Mouse (Mus musculus) liver, adult (tissue): ENCODE measurements around the gene Adamtsl1.

Source experiments
- GATA4 ChIP-seq: IDR thresholded peaks from 2 replicates; pipeline ENCODE4 v1.6.1; 2014; ENCODE audit warnings: mild to moderate bottlenecking, low read length; ENCODE audit not compliant: insufficient replicate concordance

Adamtsl1 gene

DNA sequence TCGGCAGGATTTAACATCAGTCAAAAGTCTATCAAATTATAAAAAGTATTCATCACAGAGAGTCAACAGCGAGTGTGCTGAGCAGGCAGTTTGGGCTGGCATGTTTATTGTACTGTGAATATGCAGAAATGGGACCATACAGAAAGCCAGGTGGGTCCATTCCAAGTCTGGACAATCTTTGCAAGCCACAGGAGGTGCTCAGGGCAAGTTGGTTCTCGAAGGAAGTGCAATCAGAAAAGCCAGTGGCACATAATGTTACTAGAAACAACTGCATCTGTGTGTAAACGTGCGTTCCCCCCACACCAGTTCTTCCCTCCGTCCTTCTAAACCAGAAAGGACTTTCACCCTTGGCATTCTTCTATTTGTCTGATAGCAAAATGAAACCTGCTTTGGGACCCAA, 515.5 kb downstream of the Adamtsl1 start:
- TF ChIP-seq GATA4: no peak

GRCm38 (mm10) chr4:86030208-86030607, 516.2 kb downstream of the Adamtsl1 start:
- no peak for TF ChIP-seq GATA4

- no peak for TF ChIP-seq GATA4
Measured at GRCm38 (mm10) chr4:86031041-86031440, 517.1 kb downstream of the Adamtsl1 start.

- no peak for TF ChIP-seq GATA4
Measured at GRCm38 (mm10) chr4:86040921-86041320, 526.9 kb downstream of the Adamtsl1 start.

DNA sequence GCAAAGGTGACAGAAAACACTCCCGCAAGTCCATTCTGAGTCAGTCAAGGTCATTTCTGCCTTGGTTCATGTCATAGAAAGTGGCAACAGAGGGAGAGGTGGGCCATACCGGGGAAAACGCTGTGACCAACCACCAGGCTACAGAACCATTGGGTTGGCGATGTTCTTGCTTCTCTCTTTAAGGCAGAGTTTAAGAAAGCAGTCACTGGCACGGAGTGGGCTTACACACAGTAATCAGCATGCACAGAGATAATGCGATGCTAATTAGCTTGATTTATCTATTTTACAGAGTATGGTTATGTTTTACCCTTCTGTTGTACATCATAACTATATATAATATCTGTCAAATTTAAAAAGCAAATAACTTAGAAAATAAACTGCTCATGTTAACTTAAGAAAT, 531.5 kb downstream of the Adamtsl1 start:
- TF ChIP-seq GATA4: no peak

GRCm38 (mm10) chr4:86045876-86046275, 531.9 kb downstream of the Adamtsl1 start:
- no peak for TF ChIP-seq GATA4

GRCm38 (mm10) chr4:86046881-86047280, 532.9 kb downstream of the Adamtsl1 start:
- no peak for TF ChIP-seq GATA4

DNA sequence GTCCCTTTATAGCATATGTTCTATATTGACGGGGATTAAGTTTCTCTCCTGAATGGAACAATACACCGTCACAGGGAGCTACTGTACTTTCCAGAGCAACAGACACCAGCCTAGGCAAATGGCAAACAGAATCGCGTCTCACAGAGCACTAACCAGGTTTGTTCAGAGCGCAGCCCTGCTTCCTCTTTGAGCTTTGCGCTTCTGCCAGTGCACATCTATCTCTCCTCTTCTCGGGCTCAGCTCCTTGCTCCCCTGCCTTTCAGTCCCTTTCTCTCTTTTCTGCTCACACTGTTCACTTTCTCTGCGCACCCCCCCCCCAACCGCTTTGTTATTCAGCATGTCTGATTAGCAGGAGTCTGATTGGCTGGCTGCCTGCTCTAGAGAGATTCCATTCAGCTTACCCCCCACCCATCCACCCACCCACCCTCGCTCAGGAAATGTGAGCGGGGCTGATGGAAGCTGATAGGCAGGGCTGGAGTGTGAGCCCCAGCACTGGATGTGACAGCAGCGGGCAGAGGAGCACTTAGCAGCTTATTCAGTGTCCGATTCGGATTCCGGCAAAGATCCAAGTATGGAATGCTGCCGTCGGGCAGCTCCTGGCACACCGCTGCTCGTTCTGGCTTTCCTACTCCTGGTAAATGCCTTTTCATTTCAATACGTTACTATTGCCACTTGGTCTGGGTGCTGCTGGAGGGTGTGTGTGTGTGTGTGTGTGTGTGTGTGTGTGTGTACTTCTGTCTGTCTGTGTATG, 539.7 kb downstream of the Adamtsl1 start:
- TF ChIP-seq GATA4: no peak

- no peak for TF ChIP-seq GATA4
Measured at GRCm38 (mm10) chr4:86060614-86061013, 546.6 kb downstream of the Adamtsl1 start.

DNA sequence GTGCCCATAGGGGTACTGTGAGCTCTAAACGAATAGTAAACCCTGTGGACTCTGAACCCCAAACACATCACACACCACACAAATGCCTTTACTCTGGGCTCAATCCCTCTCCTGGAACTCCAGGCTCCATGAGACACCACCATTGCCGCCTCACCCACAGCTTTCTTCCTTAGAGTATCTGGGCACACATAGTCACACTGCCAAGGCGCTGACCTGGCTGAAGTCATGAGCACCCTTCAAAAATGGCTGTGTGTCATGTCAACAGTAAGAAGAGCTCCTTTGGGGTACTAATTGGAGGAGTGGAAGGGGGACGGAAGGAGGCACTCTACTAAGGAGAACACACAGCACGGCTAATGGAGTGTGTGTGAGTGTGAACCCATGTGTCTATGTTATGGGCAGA, 554.4 kb downstream of the Adamtsl1 start:
- no peak for TF ChIP-seq GATA4

DNA sequence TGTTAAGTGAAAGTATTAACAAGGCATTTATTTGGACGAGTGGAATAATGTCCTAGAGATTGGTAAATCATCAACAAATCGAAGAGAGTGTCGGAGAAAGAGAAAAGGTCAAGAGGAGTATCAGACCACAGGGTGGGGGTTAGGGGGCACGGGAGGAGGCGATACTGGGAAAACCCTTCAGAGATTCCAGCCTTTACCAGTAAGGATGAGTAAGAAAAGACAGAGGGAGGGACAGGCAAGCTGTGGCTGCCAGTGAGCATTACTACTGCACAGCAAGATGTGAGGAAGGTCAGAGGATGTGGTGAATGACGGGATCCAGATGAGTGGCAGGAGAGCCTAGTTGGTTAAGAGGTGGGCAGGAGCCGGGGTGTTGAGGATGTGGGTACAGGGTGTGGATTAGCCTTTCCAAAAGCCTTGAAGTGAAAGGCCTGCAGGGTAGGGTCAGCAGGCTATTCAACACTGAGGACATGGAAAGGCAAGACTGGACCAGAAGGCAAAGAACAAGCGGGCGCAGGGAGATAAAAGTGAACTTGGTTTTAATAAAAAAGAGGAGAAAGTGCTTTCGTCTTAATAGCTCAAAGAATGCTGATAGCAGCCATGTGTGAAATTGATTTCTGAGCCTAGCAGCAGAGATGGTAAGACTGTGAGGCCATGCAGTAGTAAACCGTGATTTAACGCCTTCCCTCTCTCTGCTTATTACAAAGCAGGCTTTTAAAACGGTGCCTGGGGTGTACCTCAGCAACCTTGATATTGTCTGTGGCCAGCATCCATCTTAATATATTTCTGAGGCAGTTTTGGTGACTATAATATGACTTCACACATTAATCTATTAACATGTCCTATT, 555.1 kb downstream of the Adamtsl1 start:
- TF ChIP-seq GATA4: no peak

DNA sequence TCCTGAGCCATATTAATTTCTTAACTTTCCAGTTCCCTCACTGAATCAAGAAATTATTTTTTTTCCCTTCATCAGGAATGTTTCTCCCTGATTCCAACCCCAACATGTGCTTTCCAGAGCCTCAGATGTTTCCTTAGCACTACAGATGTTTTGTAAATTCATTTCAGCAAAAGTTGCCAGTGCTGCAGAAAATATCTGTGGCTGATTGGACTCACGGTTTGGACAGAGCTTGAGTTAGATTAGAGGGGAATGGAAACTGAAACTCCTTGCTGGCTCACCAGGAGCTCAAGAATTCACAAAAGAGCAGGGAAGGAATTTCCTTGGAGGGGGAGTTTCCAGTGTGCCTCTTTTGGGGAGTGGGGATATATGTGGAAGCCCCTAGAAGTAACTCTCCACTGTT, 560.9 kb downstream of the Adamtsl1 start:
- TF ChIP-seq GATA4: no peak

DNA sequence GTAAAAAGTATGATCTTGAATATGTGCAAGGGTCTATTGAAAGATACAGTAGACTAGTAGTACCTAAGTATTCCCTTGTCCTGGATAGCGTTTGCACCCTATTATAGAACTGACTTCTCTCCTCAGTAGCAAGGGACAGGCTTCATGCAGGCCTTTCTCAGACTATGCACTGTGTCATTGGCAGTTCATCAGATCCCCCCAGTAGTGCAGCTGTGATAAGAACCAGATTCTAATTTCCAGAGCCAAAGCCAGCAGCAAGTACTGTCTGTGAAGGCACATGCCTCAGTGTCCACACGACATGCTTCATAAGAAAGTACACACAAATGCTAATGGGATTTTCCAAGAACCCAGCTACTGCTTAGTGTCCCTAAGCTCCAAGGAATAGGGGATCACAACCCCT, 563.4 kb downstream of the Adamtsl1 start:
- TF ChIP-seq GATA4: no peak

GRCm38 (mm10) chr4:86077854-86078253, 563.9 kb downstream of the Adamtsl1 start:
- TF ChIP-seq GATA4: no peak

DNA sequence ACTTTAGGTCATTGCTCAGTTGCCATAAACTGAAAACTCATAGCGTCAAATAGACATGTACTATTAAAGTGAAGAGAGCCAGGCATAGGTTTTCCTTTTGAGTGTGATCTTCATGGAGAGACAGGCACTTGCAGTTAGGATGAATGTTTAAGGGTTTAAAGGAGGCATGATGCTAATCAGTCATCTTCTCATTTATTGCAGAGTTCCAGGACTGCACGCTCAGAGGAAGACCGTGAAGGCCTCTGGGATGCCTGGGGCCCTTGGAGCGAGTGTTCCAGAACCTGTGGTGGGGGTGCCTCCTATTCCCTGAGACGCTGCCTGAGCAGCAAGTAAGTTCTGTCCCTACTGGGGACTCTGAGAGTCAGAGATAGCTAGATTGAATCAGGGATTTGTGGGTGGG, 573.5 kb downstream of the Adamtsl1 start:
- TF ChIP-seq GATA4: no peak

GRCm38 (mm10) chr4:86103207-86103606, 589.2 kb downstream of the Adamtsl1 start:
- no peak for TF ChIP-seq GATA4

DNA sequence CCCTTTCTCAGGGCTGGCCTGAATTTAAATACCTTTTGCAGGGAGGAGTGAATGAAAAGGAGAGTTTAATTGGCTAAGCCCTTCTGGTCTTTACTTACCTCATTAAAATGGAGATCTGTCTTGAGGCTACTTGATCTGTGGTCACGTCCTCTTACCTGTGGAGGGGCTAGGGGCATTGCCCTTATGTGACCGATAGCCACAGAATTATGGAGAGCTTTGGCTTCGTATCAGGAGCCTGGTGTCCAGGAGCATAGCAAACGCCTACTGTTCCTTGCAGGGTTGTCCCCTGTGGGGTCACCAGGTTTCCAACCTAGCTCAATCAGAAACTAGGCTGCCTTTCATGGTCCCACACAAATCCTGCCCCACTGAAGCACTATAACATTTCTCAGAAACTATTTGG, 594.4 kb downstream of the Adamtsl1 start:
- TF ChIP-seq GATA4: no peak

DNA sequence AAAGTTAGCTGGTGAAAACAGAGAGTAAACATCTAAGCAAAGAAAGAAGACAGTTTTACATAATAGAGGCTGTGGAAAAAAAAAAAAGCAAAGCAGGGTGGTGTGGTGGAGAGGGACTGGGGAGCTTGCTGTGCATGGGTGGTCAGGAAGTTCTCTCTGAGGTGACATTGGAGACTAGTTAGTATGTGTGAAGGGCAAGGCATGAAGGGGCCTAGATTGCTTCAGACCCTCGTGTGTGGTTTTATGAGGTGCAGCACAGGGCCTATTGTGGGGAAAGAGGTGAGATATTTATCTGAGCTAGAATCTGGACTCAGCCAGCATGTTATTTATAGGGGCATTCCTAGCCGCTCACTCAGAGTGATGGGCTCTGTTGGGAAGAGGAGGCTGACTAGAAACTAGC, 605.1 kb downstream of the Adamtsl1 start:
- TF ChIP-seq GATA4: no peak
